Mouse (Mus musculus): ENCODE data around the gene Fam49a.

DNA sequence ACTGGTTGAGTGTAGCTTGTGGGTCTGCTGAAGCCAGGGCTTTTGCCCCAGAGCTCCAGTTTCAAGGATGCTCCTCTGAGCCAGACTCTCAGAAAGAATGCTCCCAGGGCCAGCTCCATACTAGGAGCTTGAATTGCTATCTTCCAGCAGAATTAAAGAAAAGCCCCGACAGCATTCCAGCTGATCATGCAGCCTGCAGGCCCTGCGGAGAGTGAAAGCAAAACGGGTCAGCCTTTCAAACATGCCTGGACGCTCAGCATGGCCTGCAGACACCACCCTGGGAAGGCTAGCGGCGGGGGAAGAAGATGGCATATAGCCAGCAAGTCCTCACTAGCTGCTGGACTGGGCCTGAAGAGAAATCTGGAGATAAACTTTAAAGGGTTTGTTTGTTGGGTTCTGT lies 55.0 kb downstream of the Fam49a start:
- no peak for TF ChIP-seq CHD2 (IDR thresholded peaks at IDR 0.05; ENCODE audit: low read depth, low read length)
- no peak for TF ChIP-seq ZC3H11A (IDR thresholded peaks at IDR 0.05; ENCODE audit: borderline replicate concordance, low read depth, low read length)
- TF ChIP-seq MAFK (IDR thresholded peaks at IDR 0.05; ENCODE audit: insufficient read depth, low read depth, low read length) = no peak
- no peak for TF ChIP-seq ZNF384 (IDR thresholded peaks at IDR 0.05; ENCODE audit: low read depth, low read length)
- no peak for TF ChIP-seq HCFC1 (IDR thresholded peaks at IDR 0.05; ENCODE audit: borderline replicate concordance, insufficient read depth, low read length)
